Mouse (Mus musculus) thymus, adult 18-20 months (tissue): ENCODE measurements around the gene Defa31.
"Not testable (repeated sequence)": the region's sequence is repeated elsewhere in the genome, so short reads cannot be mapped to it uniquely, and the experiment has no call there.

Experiments
- DNase-seq, 2 experiments: peaks; one replicate each; pipeline ENCODE4 v3.0.0; 2022; ENCODE audit warnings: mixed read lengths in 2 of 2

Gene Defa31

GRCm38 (mm10) chr8:21191314-21191713, at the start of gene Defa31:
Defa31 (plus strand) TSS chr8:21191614.
- DNase-seq = not testable (repeated sequence)

- not testable (repeated sequence) for DNase-seq
Measured at GRCm38 (mm10) chr8:21161977-21162376, 29.4 kb upstream of the Defa31 start, which contains the start of gene Defa22. Defa22 (plus strand) TSS chr8:21162277.

DNA sequence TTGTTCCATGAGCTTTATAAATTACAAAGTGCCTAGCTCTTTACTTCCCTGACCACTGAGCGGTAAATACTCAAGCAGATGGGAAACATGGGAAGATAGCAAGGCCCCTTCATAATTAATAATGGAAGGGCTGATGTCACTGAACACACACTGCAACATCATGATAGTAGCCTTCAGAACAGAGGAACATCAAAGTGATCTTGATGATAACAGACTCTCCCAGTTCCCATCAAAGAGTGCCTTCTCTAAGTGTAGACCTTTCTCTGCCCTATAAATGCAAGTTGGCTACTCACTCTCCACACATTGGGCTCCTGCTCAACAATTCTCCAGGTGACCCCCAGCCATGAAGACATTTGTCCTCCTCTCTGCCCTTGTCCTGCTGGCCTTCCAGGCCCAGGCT, 9.8 kb downstream of the Defa31 start, which contains the start of gene Gm15293:
TSS of gene Gm15293 (plus strand) at position 301 of the 400 bp plus-strand sequence.
- DNase-seq = not testable (repeated sequence)
